Mouse (Mus musculus): ENCODE results near the gene Tmeff1.

The Tmeff1 gene

GRCm38 (mm10) chr4:48622246-48622645 lies 37.3 kb downstream of the Tmeff1 start:
- no peak for DNase-seq (ENCODE audit: low spot score in 2 of 2)

GRCm38 (mm10) chr4:48622946-48623345 lies 38.0 kb downstream of the Tmeff1 start:
- DNase-seq (ENCODE audit: low spot score in 2 of 2) = no peak

DNA sequence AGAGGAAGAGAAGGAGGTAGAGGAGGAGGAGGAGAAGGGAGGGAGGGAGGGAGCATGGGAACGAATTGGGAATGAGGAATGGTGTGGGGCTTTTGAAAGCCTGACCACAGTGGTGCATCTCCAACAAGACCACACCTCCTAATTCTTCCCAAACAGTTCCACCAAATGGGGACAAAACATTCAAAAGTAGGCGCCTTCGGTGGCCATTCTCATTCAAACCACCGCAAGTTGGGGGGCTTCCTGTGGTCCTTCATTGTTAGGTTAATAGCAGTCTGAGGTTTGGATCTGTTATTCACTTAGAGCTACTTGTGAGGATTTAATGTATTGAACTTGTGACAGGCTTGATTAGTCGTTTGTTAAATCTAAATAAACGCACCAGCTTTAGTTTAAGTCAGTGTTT lies 40.0 kb downstream of the Tmeff1 start:
- no peak for DNase-seq (ENCODE audit: low spot score in 2 of 2)

DNA sequence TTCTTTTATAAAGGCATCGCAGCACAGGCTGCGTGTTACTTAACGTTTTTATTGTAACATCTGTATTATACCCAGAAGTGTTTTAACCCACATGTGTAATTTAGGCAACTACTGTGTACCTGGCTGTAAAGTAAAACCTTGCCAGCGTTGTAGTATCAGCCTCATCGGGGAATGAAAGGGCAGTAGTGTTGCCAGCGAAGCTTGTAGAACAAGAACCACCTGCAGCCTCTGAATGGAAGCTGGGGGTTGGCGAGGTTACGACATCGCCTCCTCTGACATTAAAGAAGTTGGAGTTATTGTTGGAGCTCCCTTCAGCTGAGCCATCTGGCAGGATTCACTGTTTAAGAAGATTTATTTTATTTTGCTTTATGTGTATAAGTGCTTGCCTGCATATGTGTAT lies 40.9 kb downstream of the Tmeff1 start:
- no peak for DNase-seq (ENCODE audit: low spot score in 2 of 2)

GRCm38 (mm10) chr4:48629445-48629844 lies 44.5 kb downstream of the Tmeff1 start:
- no peak for DNase-seq (ENCODE audit: low spot score in 2 of 2)

DNA sequence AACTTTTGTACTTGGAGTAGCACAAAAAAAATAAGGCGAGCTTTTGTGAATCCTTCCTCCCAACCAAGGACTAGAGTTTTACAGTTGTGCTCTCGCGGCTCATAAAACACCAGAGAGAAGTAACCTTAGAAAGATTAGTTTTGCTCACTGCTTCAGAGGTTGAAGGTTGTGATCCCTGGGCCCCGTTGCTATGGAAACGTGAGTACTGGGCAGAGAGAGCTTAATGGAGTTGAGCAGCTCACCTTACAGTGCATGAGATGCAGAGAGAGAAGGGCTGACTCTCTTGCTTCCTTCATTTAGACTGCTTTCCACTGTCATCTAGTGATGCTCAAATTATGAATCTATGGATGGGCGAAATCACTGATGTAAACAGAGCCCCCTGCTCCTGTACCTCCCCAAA lies 48.6 kb downstream of the Tmeff1 start:
- DNase-seq (ENCODE audit: low spot score in 2 of 2) = no peak

DNA sequence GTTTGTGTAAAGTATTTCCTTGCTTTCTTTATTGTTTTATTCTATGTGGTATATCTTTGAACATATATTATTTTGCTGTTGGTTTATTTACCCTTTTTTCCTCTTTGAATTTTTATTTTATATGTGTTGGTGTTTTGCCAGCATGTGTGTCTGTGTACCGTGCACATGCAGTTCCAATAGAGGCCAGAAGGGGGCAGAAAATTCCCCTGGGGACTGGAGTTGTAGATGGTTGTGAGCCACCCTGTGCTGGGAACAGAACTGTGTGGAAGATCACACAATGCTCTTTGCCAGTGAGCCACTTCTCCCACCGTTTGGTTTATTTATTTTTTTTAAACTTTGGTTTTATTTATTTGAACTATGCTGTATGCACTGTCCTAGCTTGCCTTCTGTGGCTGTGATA lies 49.1 kb downstream of the Tmeff1 start:
- DNase-seq (ENCODE audit: low spot score in 2 of 2) = no peak

GRCm38 (mm10) chr4:48636831-48637230 lies 51.9 kb downstream of the Tmeff1 start:
- no peak for DNase-seq (ENCODE audit: low spot score in 2 of 2)

DNA sequence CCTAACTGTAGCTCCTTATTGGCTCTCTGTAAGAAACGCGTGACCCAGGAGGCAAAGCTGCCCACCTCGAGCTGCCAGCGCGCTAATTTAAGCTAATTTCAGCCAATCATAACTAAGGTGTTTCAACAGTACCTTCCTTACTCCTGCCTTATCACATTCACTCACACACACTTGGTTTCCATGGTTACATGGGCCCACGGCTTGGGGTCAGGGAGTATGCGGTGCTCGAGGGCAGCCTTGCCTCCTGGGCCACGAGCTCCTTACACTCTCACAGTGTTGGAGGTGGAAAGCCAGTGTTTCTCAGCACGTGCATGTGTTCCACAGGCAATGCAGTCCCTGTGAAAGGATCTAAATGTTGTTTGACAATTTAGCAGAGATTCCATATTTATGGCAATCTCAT lies 53.2 kb downstream of the Tmeff1 start:
- no peak for DNase-seq (ENCODE audit: low spot score in 2 of 2)

GRCm38 (mm10) chr4:48639503-48639902 lies 54.5 kb downstream of the Tmeff1 start:
- no peak for DNase-seq (ENCODE audit: low spot score in 2 of 2)

DNA sequence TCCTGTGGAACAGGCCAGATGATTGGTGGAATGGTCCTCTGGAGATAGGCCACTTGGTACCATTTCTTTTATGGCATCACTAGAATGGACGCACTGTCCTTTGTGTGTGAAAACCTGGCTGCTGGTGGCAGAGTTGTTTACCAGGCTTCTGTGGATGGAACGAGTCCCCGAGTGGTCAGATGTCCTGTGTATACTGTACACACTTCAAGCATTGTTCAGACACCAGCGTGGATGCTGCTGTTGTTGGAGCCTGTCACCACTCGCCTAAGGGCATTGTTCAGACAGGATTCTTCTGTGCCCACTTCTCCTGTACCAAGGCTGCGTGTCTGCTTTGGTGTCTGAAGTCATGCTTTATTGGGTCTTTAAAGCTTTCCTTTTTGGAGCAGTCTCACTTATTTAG lies 58.8 kb downstream of the Tmeff1 start:
- DNase-seq (ENCODE audit: low spot score in 2 of 2) = no peak

- DNase-seq (ENCODE audit: low spot score in 2 of 2) = no peak
Observed at GRCm38 (mm10) chr4:48646143-48646542, 61.2 kb downstream of the Tmeff1 start.

DNA sequence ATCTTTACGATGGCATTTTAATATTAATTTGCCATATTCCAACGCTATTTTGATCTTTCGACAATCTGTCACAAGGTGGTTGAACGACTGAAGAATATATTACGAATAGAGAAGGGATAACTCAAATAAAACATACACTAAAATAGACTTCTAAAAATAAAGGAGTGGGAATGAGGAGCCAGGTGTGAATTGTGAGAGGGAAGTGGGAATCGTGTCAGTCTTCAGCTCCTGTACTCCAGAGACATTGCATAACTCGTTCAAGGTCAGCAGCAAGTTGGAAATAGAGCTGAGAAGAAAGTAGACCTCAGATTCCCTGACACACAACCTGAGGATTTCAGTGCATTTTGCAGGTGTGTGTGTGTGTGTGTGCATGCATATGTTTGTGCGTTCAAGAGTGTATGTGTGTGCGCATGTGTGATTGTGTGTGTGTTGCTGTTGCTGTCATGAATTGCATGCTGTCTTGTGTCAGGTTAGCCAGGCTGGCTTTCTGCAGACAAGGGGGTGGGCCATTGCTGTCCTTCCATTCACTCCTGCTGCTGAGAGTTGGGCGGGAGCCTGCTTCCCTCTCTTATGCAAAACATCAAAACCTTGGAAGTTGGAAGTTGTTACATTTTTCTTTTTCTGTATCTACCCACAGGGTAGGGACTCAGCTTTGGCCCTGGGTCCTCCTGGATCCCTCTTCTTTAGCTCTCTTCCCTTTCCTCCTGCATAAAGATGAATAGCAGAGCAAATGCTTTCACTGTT lies 65.8 kb downstream of the Tmeff1 start:
- no peak for DNase-seq (ENCODE audit: low spot score in 2 of 2)

DNA sequence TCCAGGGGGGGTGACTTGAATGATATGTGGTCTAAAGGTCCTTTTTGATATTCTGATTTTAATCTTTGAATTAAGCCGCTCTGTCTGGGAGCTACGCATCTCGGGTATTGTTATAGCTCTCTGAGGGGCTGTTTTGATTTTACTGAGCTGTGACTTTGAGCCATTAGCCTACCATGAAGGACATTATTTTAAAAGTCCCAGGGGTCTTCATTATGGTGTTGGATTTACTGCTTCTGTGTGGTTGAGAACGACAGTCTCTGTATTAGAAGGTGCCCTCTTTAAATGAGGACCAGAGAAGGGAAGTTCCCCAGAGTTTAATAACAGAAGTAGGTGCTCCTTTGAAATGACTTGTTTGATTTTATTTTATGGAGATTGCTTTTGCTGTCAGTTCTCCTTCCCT lies 69.1 kb downstream of the Tmeff1 start:
- DNase-seq (ENCODE audit: low spot score in 2 of 2) = no peak

GRCm38 (mm10) chr4:48656530-48656929 lies 71.6 kb downstream of the Tmeff1 start:
- DNase-seq (ENCODE audit: low spot score in 2 of 2) = no peak

- no peak for DNase-seq (ENCODE audit: low spot score in 2 of 2)
Observed at GRCm38 (mm10) chr4:48660144-48660543, 75.2 kb downstream of the Tmeff1 start.

DNA sequence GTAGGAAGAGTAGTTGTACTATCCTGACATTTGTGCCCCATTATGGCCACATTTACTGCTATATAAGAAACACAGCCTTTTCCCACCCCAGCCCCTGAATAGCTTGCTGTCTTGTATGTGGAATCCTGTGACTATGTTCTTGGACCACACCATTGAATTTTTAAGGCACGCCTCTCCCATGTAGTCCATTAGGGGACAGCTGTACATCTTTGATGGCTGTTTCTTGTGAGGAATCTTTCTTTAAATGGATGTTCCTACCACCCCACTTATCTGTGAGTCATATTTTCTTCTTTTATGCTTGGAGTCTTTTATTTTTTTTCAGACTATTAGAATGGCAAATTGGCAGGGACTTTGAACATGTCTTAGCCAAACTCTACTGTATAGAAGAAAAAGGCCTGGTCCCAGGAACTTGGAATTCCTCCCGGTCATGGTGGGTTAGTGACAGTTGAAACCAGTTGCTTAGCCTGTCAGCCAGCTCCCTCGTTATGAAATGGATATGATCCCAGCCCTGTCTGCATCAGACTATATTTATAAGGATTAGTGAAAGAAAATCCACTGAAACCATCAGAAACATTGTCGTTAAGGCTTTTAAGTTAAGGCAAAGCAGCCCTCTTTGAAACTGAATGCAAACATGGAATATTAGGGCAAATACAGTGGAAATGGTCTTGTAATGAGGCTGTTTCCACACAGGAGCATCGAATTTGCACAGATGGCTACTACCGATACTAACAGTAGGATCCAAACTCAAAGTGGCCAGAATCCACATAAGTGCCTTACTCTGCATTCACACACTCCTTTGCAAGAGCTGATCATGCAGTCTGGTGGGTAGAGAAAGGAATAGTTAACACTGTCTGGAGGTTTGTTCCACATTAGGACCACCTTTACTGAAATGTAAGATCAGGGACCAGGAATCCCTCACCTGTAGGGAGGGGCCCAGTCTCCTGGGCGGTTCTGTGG lies 75.9 kb downstream of the Tmeff1 start:
- no peak for DNase-seq (ENCODE audit: low spot score in 2 of 2)

- no peak for DNase-seq (ENCODE audit: low spot score in 2 of 2)
Observed at GRCm38 (mm10) chr4:48663271-48663670, 78.3 kb downstream of the Tmeff1 start, which contains the start of gene Cavin4. Gene Cavin4, plus strand, starts transcription at chr4:48663514.

GRCm38 (mm10) chr4:48664021-48664420 lies 79.0 kb downstream of the Tmeff1 start:
- no peak for DNase-seq (ENCODE audit: low spot score in 2 of 2)

DNA sequence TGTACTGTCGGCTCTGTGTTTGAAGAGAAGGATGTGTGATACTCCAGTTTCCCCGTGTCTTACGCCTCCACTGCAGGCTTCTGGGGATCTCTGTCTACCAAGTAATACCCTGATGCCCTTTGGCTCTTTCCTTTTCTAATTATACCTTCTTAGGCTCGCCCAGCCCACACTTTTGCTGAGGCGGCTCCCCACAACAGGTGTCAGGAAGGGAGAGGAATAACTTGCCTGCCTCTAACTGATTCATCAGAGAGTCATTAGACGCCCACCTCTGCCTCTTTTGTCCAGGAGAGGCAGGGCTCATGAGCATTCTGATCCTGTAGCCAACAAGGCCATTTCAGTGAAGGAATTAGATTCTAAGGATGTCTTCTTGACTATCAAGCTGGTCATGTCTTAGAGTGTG lies 82.3 kb downstream of the Tmeff1 start:
- DNase-seq (ENCODE audit: low spot score in 2 of 2) = no peak

- DNase-seq (ENCODE audit: low spot score in 2 of 2) = no peak
Observed at GRCm38 (mm10) chr4:48672915-48673314, 87.9 kb downstream of the Tmeff1 start.

DNA sequence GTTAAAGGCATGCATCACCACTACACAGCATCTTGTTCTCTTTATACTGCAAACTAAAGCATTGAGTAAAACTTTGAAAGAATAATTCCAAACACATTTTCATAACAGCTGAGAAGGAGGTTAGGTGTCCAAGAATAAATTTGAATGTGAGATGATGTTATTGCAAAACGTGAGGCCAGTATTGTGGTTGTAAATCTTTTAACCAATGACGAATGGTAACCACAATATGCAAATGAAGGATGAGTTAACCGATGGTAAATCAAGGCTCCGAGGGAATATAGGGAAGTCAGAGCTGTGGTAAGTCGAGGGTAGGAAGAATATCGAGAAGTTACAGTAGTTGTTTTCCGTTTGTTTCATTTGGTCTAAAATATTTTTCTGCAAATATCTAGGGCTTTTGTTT lies 89.4 kb downstream of the Tmeff1 start:
- no peak for DNase-seq (ENCODE audit: low spot score in 2 of 2)

All from spleen, postnatal 36 days (tissue).